Mouse (Mus musculus) E14TG2a.4 (cell line): Measurements from ENCODE around the gene Il25.

Experiments
- CTCF ChIP-seq: conservative IDR thresholded peaks from 2 replicates; pipeline ENCODE4 v1.5.1; 2014; ENCODE audit warnings: low read length
- NANOG ChIP-seq: IDR thresholded peaks from 2 replicates; pipeline ENCODE4 v1.6.1; 2014; ENCODE audit warnings: borderline replicate concordance, low read length, mixed read lengths

DNA sequence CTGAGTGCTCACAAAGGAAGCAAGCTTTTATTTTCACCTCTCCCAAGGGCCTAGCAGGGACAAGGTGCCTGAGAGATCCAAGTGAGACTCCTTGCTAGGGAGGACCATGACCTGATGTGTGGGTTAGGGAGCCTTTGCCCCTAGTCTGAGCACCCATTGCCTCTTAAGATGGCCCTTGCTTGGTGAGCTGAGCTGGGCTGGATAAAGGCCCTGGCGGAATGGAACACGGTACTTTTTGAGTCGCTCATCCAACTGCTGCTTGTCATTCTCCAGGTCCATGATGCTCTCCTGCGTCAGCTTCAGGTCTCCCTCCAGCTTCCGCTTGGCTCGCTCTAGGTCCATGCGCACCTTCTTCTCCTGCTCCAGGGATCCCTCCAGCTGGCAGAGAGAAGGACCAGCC lies 49.4 kb downstream of the Il25 start:
- no peak for TF ChIP-seq CTCF
- TF ChIP-seq NANOG: no peak
